Mouse (Mus musculus): ENCODE measurements around the gene Cluh. TPM values are rescaled to one million over a fixed set of nuclear protein-coding genes. Genes with fewer than 3 reads are reported as not detected.

The Cluh gene
- polyA plus RNA-seq (2015; fragmentation: Nextera tagmentation; extraction: Ambion mirVana): 17.4 and 40.0 TPM in 2 replicates

DNA sequence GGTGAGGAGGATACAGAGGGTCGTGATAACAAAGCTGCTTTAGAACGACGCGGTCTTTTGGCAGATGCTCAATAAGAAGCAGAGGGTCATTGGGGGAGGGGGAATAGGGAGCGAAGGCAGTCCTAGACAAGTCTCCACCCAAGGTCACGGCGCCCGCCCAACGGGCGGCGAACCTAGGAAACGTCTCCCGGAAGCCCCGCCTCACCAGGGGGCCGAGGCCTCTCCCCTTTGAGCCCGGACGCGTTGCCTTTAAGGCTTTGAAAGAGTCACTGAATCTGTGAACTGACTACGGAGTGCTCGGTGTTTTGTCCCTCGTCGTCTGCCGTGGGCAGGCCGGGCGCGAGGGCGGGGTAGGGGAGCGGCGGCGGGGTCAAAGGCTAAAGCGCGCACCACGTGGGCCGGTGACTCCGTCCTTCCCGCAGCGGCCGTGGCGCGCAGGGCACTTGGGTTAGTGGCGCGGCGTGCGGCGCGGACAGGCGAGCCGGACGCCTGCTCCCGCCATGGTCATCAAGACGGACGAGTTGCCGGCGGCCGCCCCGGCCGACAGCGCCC, at the start of gene Cluh:
TSS of gene Cluh (plus strand) at position 401 of the 552 bp plus-strand sequence.

DNA sequence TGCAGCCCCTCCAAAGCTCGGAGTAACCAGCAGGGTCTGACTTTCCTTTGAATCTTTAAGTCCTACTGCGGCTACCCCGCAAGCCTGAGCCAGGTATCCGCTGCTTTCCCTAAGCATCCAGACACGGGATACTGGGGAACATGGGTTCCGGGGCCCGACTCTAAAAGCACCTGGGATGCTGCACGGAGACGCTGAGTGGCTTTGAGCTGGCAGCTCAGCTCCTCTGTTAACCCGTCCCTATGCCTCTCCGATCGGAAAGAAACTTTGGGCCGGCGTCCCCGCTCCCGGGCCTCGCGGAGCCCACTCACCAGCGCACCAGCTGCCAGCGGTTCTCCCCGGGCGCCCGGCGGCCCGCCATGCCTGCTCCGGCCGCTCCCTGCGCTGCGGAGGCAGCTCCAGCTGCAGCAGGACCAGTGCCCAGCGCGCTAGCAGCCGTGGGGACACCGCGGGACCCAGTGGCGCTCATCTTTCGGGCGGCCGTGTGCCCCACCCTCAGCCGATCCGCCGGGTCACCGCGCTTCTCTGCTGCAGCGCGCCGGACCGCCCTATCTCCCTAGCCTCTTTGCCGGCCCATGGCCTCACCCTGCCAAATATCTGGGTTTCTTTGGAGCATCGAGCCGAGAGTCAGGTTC, 38.6 kb upstream of the Cluh start, which contains the start of gene Rap1gap2:
TSS of gene Rap1gap2 (minus strand) at position 371 of the 632 bp plus-strand sequence.

DNA sequence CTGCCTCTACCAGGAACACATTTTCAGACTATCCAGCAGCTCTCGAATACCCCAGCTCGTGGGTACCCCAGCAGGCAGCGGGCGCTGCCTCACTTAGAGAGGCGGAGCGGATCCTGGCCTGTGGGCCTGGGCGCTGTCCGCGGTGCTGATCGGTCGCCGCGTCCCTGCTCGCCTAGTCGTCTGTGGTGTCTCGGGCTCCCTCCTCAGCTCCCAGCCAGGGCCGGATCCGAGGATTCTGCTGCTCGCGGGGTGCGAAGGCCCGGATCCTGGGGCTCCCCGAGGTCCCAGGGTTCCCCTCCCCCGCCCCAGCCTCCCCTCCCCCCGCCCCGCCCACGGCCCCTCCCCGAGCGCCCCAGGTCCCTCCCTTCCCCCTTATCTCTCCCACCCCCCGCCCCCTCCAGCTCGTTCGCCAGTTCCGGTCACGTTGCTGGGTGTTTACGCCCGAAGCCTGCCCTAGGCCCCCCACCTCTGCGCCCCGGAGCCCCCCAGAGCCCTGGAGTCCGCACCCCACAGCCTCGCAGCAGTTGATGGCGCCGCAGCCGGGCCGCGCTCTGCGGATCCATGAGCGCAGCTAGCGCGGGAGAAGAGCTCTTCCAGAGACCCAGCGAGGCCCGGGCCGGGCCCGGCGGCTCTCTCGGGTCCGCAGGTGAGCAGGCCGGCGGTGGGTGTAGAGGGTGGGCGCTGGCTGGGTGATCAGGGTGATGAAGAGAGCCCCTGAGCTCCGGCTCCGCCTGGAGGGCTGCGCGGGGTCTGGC, 29.9 kb upstream of the Cluh start, which contains the start of gene Ccdc92b:
TSS of gene Ccdc92b (plus strand) at position 405 of the 755 bp plus-strand sequence.

Other genes starting within 250 kb of the Cluh start
- gene Rap1gap2, start 38.6 kb upstream of the Cluh start, polyA plus RNA-seq (2015; fragmentation: Nextera tagmentation; extraction: Ambion mirVana): 4.9 and 5.1 TPM in 2 replicates
- 2.5 and 2.6 TPM in 2 replicates for gene Ccdc92b, start 29.9 kb upstream of the Cluh start, polyA plus RNA-seq (2015; fragmentation: Nextera tagmentation; extraction: Ambion mirVana)
- gene Pafah1b1, start 75.2 kb downstream of the Cluh start, polyA plus RNA-seq (2015; fragmentation: Nextera tagmentation; extraction: Ambion mirVana): 56.9 and 65.3 TPM in 2 replicates
- 14.5 and 20.0 TPM in 2 replicates for gene Mettl16, start 121.3 kb downstream of the Cluh start, polyA plus RNA-seq (2015; fragmentation: Nextera tagmentation; extraction: Ambion mirVana)
- 4.3 and 4.9 TPM in 2 replicates for gene Mnt, start 181.4 kb downstream of the Cluh start, polyA plus RNA-seq (2015; fragmentation: Nextera tagmentation; extraction: Ambion mirVana)
- 4.7 and 5.9 TPM in 2 replicates for gene Sgsm2, start 247.6 kb downstream of the Cluh start, polyA plus RNA-seq (2015; fragmentation: Nextera tagmentation; extraction: Ambion mirVana)
- 16.3 and 19.9 TPM in 2 replicates for gene Tsr1, start 248.6 kb downstream of the Cluh start, polyA plus RNA-seq (2015; fragmentation: Nextera tagmentation; extraction: Ambion mirVana)

Data from adrenal gland, postnatal 0 days (tissue).